Mouse (Mus musculus): Measurements from ENCODE around the gene Nmral1.
"Not testable (repeated sequence)": the region's sequence is repeated elsewhere in the genome, so short reads cannot be mapped to it uniquely, and the experiment has no call there.

The Nmral1 gene

GRCm38 (mm10) chr16:4713861-4714710 lies 5.1 kb downstream of the Nmral1 start:
- DNase-seq, result peak; percentile 55 to 63

DNA sequence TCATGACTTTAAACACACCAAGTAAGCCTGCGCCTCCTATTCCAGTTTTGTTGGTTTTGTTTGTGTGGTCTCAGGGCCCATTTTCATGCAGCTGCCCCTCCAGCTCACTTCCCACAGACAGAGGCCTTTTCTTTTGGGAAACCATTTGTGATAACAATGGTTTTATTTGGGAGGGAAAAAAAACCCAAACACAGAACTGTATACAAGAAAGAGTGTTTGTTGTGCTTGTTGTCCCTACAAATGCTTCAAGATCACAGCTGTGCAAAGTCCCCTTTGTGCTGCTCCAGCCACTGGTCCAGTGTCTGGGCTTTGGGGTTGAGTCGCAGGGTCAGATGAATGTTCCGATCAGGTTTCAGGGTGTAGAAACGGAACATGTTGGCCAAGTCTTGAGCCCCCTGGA lies 8.0 kb downstream of the Nmral1 start:
- no peak for DNase-seq

- no peak for DNase-seq
Measured at GRCm38 (mm10) chr16:4705541-4705940, 13.6 kb downstream of the Nmral1 start.

- DNase-seq, result no peak
Measured at GRCm38 (mm10) chr16:4702646-4703045, 16.5 kb downstream of the Nmral1 start.

DNA sequence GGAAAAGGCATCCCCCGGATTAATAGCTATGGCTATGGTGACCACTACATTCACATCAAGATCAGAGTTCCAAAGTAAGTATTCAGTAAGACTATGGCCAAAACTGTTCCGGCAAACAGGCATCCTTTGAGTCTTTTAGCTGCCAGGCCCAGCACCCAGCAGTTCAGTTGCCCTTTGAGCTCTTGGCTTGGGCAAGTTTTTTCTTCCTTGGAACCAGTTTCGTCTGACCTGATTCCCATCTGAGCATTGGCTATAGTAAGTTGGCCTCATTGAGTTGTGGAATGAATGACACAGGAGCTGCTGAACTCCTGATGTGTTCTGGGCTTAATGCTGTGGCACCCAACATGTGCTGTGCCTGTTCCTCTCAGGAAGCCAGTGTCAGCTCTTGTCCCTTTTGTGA lies 17.9 kb downstream of the Nmral1 start:
- DNase-seq, result no peak

DNA sequence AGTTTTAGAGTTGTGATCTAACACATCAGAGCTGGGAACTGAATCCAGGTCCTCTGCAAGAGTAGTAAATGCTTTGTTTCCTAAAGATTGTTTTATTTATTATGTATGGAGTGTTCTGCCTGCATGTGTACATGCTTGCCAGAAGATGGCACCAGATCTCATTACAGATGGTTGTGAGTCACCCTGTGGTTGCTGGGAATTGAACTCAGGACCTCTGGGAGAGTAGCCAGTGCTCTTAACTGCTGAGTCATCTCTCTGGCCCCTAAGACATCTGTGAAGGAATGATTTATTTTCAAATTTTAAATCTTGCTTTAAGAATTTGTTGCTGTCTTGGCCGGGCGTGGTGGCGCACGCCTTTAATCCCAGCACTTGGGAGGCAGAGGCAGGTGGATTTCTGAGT lies 29.8 kb downstream of the Nmral1 start:
- not testable (repeated sequence) for DNase-seq

- no peak for DNase-seq
Measured at GRCm38 (mm10) chr16:4684457-4684791, 34.7 kb downstream of the Nmral1 start.

DNA sequence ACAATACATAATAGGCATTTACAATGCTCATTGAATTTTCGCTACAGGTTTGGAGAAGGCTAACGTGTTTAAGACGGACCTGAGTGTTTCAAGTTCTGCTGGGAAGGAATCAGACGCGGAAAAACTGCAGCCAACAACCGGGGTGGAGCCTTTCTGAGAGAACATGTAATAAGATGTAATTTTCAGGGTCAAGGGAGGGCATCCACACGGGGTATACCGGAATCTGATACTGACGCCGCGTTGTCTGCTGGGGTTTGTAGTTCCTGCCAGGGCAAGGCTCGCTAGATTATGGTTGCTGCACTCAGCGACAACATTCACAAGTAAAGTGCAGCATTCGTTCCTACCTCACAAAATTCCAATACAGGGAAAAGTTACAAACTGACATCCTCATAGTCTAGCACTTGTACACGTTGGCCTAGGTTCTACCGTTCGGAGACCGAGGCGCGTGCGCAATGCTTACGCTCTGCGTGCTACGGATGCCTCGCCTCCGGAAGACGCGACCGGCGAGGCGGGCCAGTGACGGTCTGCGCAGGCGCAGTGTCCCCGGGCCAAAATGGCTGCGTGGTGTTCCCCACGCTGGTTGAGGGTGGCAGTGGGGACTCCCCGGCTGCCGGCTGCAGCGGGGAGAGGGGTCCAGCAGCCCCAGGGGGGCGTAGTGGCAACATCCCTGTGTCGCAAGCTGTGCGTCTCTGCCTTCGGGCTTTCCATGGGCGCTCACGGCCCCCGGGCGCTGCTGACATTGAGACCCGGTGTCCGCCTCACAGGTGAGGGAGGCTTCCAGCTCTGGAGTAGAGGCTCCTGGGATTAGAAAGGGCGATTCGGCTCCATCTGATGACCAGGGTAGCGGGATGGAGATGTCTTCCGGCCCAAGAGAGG lies 35.3 kb downstream of the Nmral1 start:
- peak; percentile 98 to 99 for DNase-seq

GRCm38 (mm10) chr16:4683193-4683580 lies 36.0 kb downstream of the Nmral1 start:
- DNase-seq, result no peak

DNA sequence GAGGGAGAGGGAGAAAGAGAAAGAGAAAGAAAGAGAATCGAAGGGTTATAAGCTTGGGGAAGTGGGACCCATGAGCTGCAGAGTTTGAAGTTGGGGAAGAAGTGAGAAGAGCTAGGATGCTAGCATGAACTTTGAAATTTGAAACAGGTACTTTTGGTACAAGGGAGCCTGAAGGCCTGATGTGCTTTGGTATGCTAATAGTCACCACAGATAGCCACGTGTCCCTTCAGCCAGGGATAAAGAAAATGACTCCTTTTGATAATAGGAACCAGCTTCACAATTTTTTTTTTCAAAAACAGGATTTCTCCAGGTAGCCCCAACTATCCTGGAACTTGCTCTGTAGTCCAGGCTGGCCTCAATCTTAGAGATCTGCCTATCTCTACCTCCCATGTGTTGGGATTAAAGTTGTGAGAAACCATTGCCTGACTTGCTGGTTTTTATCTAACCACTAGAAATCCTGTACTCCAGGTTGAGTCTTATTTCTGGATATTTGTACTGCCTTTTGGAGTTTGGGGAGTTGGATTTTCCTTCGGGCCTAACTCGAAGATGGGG lies 36.5 kb downstream of the Nmral1 start:
- no peak for DNase-seq

GRCm38 (mm10) chr16:4680922-4681455 lies 38.2 kb downstream of the Nmral1 start:
- DNase-seq, result not testable (repeated sequence)

DNA sequence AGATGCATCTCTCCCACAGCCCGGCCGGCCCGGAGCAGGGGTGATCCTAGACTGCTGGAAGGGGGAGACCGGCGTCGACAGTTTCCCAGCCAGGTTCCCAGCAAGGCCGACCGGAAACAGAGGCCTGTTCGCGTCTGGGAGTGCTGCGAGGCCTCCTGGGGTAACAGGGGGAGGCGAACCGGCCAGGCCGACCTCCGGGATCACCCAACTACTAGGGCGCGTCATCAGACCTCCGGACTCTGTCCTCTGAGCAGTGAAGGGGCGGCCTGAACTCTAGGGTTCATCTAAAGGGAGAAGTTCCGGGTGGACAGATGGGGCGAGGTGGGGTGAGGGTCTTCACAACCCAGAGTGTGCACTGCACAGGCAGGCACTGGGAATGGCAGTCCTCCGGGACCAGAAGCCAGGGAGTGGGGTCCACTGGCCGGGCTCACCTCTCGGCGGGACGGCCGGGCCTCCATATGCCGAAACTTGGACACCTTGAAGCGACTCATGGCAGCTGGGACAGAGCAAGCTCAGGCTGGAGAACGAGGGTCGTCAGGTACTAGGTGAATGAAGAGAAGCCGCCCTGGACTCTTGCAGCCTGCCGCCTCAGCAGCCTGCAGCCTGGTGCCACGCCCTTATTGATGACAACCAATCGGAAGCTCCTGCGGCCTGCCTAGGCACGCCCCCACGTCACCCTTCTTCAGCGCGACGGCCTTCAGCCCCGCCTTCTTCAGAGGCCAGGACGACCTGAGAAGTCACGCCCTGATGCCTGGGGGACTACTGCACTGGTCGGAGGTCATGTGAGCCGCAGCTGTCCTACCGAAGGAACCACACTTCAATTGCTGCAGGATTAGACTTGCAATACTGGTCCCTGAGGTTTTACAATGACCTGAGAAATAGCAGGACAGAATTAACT lies 39.8 kb downstream of the Nmral1 start, which contains the start of gene Coro7:
Gene Coro7 (minus strand): TSS at position 657 of the 898 bp plus-strand sequence.
- peak; percentile 87 to 90 for DNase-seq

DNA sequence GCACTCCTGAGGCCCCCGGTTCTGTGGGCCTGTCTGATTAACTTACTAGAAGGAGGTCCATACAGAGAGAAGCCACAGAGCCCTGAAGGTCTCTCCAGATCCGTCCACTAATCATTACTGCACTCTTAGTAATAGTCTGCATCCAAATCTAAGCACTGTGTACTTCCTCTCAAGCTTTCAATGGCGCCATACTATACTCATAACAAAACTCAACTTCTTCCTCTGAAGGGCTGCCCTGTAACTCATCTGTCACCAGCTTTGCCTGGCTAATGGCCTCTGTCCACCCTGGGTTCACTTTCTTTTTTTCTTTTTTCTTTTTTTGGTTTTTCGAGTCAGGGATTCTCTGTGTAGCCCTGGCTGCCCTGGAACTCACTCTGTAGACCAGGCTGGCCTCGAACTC lies 41.1 kb downstream of the Nmral1 start:
- DNase-seq, result no peak

- DNase-seq, result no peak
Measured at GRCm38 (mm10) chr16:4676836-4677235, 42.3 kb downstream of the Nmral1 start.

DNA sequence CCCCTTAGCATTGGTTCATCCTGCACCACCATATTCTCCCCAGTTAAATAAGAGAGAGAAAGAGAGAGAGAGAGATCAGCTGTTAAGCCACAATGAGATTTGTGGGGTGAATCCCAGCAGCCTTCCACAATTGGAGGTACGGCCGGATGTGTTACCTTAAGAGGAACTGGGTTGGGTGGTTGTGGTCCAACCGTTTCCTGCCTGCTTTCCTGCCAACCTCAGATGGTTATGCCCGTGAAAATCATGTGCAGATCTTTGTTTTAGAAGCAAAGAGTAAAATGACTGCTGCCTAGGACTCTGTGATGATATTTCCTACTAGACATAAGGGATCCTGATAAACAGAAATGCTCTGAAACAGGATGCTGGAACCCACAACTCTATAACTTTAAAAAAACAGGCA lies 45.1 kb downstream of the Nmral1 start:
- no peak for DNase-seq

- DNase-seq, result no peak
Measured at GRCm38 (mm10) chr16:4670317-4670716, 48.8 kb downstream of the Nmral1 start.

DNA sequence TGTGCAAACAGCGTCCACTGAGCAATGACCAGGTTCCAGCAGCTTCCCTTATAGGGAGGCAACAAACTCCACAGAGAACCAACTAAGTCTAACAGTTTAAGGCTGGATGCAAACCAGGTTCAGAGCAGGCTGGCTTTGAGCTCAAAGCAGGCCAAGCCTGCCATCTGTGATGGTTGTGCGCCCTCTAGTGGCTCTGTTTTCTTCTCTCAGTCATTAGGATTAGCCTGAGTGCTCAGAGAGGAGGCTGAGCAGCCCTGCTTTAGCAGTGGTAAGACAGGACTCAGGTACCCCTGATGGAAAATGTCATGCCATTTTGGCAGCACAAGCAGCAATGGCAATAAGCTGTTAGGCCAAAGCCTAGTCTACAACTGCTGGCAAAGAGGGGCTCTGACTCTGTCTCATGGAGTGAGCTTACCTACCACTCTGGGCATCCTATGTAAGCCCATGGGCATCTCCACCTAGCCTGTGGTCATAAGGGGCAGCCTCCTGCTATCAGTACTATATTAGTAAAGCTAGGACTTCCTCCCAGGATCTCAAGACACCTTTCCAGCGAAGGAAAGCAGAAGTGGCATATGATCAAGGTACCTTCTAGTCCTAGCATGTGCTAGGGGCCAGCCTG lies 51.9 kb downstream of the Nmral1 start:
- peak; percentile 86 to 92 for DNase-seq

DNA sequence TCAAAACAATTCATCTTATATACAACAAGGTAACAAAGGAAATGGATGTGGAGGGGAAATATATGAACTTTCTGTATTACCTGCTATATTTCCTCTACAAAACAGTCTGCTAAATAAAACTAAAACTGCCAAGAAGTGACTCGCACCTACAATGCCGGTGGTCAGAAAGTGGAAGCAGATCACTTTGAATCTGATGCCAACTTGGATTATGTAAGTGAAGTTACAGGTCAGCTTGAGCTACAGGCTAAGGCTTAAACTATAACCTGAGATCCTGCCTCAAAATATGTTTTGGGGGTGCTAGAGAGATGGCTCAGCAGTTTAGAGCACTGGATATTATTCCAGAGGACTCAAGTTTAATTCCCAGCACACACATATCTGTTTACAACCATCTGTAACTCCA lies 53.4 kb downstream of the Nmral1 start:
- DNase-seq, result no peak

DNA sequence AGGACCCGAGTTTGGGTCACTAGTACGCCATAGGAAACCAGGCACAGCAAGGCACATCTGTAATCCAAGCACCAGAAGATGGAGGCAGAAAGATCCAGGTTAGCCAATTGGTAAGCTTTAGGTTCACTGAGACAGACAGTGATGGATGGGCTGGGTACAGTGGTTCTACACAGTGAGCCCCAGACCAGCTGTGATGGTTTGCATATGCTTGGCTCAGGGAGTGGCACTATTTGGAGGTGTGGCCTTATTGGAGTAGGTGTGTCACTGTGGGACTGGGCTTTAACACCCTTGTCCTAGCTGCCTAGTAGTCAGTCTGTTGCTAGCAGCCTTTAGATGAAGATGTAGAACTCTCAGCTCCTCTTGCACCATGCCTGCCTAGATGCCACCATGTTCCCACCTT lies 55.4 kb downstream of the Nmral1 start:
- no peak for DNase-seq

GRCm38 (mm10) chr16:4661605-4662004 lies 57.6 kb downstream of the Nmral1 start:
- no peak for DNase-seq

All from cerebellum, postnatal 36 days (tissue).